Mouse (Mus musculus) megakaryocyte, embryonic 14.5 days (primary cell): Measurements from ENCODE around the gene Ccn2.

ENCODE experiments used
- FLI1 ChIP-seq: IDR thresholded peaks from 2 replicates; pipeline ENCODE4 v1.6.1; 2012; ENCODE audit warnings: low read length, inconsistent platforms, mixed read lengths
- GATA1 ChIP-seq: IDR thresholded peaks from 3 replicates; pipeline ENCODE4 v1.6.1; 2012; ENCODE audit warnings: mixed read lengths, low read length, inconsistent platforms, borderline replicate concordance

GRCm38 (mm10) chr10:24621572-24621971, 26.3 kb downstream of the Ccn2 start:
- no peak for TF ChIP-seq GATA1
- TF ChIP-seq FLI1 = no peak
